Mouse (Mus musculus): ENCODE data around the gene Clpp. TPM values are rescaled to one million over a fixed set of nuclear protein-coding genes. Genes with fewer than 3 reads are reported as not detected.

Clpp gene
- polyA plus RNA-seq, 1 experiment from 2014 or later, result 149 TPM

- no peak overlapping the region; the same call in 1 of the 2 replicates for H3K27ac ChIP-seq
- WGBS, result 64% methylated on average over 13 of the region's 14 CpGs
Measured at GRCm38 (mm10) chr17:56973956-56974707, 16.0 kb upstream of the Clpp start.

GRCm38 (mm10) chr17:56974708-56975240, 15.3 kb upstream of the Clpp start:
- WGBS, result 61% methylated on average over 5 of the region's 5 CpGs
- ATAC-seq, result peak; percentile 52

More at GRCm38 (mm10) chr17:56973956-56974707, 16.0 kb upstream of the Clpp start:
- Histone ChIP-seq H3K36me3 (no peaks in the 10 kb centered on the region), H3K4me2 (replicated peaks) (no peak overlapping the region), H3K9ac (no peak overlapping the region), H3K4me3 (replicated peaks) (no peak overlapping the region), H3K9me3 (no peaks in the 10 kb centered on the region), H3K4me1 (replicated peaks) (peaks cover 13% of the 10 kb centered on the region; the same call in 1 of the 2 replicates), H3K27me3 (replicated peaks) (no peaks in the 10 kb centered on the region)
- ATAC-seq, result peak; percentile 13

GRCm38 (mm10) chr17:56975391-56975790, 14.7 kb upstream of the Clpp start:
- H3K27ac ChIP-seq, result no peak overlapping the region; the same call in 1 of the 2 replicates
- no peak overlapping the region for H3K4me2 ChIP-seq (replicated peaks)
- H3K9ac ChIP-seq, result no peak overlapping the region
- no peaks in the 10 kb centered on the region for H3K36me3 ChIP-seq
- H3K27me3 ChIP-seq (replicated peaks), result no peaks in the 10 kb centered on the region
- H3K4me1 ChIP-seq (replicated peaks), result peaks cover 13% of the 10 kb centered on the region
- no peak for ATAC-seq
- no peaks in the 10 kb centered on the region for H3K9me3 ChIP-seq
- no peak overlapping the region for H3K4me3 ChIP-seq (replicated peaks)
- 62% methylated on average over 3 of the region's 3 CpGs for WGBS

More at GRCm38 (mm10) chr17:56974708-56975240, 15.3 kb upstream of the Clpp start:
- H3K9ac ChIP-seq, result no peak overlapping the region
- H3K4me3 ChIP-seq (replicated peaks), result no peak overlapping the region
- peaks cover 13% of the 10 kb centered on the region; the same call in 1 of the 2 replicates for H3K4me1 ChIP-seq (replicated peaks)
- no peaks in the 10 kb centered on the region for H3K36me3 ChIP-seq
- no peaks in the 10 kb centered on the region for H3K9me3 ChIP-seq
- H3K27me3 ChIP-seq (replicated peaks), result no peaks in the 10 kb centered on the region
- H3K4me2 ChIP-seq (replicated peaks), result no peak overlapping the region
- H3K27ac ChIP-seq, result no peak overlapping the region; the same call in 1 of the 2 replicates

DNA sequence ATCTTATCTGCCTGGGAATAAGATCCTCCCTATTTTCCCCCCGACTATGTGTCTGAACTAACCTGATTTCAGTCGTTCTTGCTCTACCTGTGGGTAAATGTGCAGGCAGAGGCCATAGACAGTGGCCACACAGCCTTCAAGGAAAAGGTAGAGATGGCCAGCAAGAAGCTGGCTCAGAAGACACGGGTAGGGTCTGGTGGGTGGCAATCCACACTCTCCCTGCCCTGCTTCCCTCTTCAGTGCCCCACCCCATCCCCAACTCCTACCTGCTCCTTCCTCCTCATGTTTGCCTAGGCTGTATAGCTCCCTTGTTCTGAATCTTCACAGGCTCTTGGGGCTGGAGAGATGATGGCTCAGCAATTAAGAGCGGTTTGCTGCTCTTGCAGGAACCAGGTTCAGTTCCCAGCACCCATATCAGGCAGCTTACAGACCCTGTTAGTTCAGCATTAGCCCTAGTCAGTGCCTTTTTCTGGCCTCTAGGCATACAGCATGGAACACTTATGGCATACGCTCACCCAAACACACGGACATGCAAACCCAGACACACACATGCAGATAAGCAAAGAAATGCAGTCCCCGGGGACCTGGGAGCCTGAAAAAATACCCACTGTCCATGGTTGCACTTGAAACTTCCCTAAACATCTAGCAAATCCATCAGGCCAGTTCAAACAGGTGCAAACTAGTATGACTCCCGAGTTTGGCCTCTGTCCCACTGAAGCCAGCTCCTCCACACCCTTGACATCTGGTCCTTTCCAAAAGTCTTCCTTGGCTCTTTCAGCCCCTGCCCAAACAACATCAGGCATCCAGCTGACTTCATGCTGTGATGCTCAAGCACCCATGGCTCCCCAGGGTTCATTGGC, 13.3 kb upstream of the Clpp start:
- peaks cover 13% of the 10 kb centered on the region for H3K4me1 ChIP-seq (replicated peaks)
- H3K27me3 ChIP-seq (replicated peaks), result no peaks in the 10 kb centered on the region
- no peak overlapping the region for H3K4me3 ChIP-seq (replicated peaks)
- H3K27ac ChIP-seq, result peak overlapping the region; percentile 41; the same call in 1 of the 2 replicates
- peak; percentile 24 for ATAC-seq
- H3K36me3 ChIP-seq, result no peaks in the 10 kb centered on the region
- 64% methylated on average over 8 of the region's 8 CpGs for WGBS
- no peak overlapping the region for H3K4me2 ChIP-seq (replicated peaks)
- no peak overlapping the region for H3K9ac ChIP-seq
- H3K9me3 ChIP-seq, result no peaks in the 10 kb centered on the region

GRCm38 (mm10) chr17:56979524-56979923, 10.6 kb upstream of the Clpp start:
- H3K4me1 ChIP-seq (replicated peaks), result peaks cover 12% of the 10 kb centered on the region
- no peaks in the 10 kb centered on the region for H3K9me3 ChIP-seq
- no peaks in the 10 kb centered on the region for H3K27me3 ChIP-seq (replicated peaks)
- ATAC-seq, result peak; percentile 31; the same call in 1 of the 2 replicates
- H3K27ac ChIP-seq, result peak overlapping the region; percentile 37; the same call in 1 of the 2 replicates
- WGBS, result 27% methylated on average over 5 of the region's 8 CpGs
- H3K36me3 ChIP-seq, result no peaks in the 10 kb centered on the region
- no peak overlapping the region for H3K9ac ChIP-seq
- peak overlapping the region; percentile 18 for H3K4me2 ChIP-seq (replicated peaks)
- no peak overlapping the region for H3K4me3 ChIP-seq (replicated peaks)

GRCm38 (mm10) chr17:56981049-56981448, 9.1 kb upstream of the Clpp start:
- Histone ChIP-seq H3K9me3 (no peaks in the 10 kb centered on the region), H3K9ac (0 out of 2 replicates have a peak overlapping the region, but pooled peaks have one; percentile 13), H3K4me1 (replicated peaks) (peaks cover 10% of the 10 kb centered on the region), H3K4me2 (replicated peaks) (0 out of 2 replicates have a peak overlapping the region, but pooled peaks have one; percentile 14), H3K36me3 (no peaks in the 10 kb centered on the region), H3K27ac (peak overlapping the region; percentile 66; the same call in 1 of the 2 replicates), H3K27me3 (replicated peaks) (no peaks in the 10 kb centered on the region), H3K4me3 (replicated peaks) (no peak overlapping the region)
- 57% methylated on average over 7 of the region's 7 CpGs for WGBS
- peak; percentile 83 for ATAC-seq

DNA sequence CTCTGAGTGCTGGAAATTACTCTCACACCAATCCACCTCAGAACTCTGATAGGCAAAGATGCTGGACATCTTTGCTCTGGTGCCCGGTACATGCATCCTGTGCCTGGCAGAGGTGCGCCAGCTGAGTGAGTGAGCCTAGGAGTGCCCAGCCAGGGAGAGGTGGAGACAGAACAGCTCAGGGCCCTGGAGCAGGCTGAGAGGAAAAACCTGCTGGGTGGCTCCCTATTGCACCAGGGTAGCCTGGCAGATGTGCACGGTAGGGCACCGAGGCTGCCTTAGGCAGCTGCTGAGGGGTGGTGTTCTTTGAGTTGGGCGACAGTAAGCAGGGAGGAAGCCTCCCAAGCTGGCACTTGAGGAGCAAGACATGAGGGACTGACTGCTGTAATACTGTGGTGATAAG, 8.1 kb upstream of the Clpp start, which contains the start of gene Acer1:
Acer1 (minus strand) TSS at position 114 of the 400 bp plus-strand sequence.
- Histone ChIP-seq H3K9ac (peak within 1 kb of the TSS; percentile 13; the same call in 1 of the 2 replicates), H3K27me3 (replicated peaks) (no peaks in the 10 kb centered on the region), H3K4me1 (replicated peaks) (peaks cover 4% of the 10 kb centered on the region; the same call in 1 of the 2 replicates), H3K9me3 (no peaks in the 10 kb centered on the region), H3K4me2 (replicated peaks) (0 out of 2 replicates have a peak within 1 kb of the TSS, but pooled peaks have one; percentile 14), H3K4me3 (replicated peaks) (no peak within 1 kb of the TSS), H3K27ac (peak within 1 kb of the TSS; percentile 66; the same call in 1 of the 2 replicates), H3K36me3 (no peaks in the 10 kb centered on the region)
- 73% methylated on average over 5 of the region's 5 CpGs for WGBS
- no peak for ATAC-seq

- Histone ChIP-seq H3K9ac (no peak overlapping the region), H3K27me3 (replicated peaks) (no peaks in the 10 kb centered on the region), H3K4me2 (replicated peaks) (no peak overlapping the region), H3K4me1 (replicated peaks) (peaks cover 2% of the 10 kb centered on the region; the same call in 1 of the 2 replicates), H3K4me3 (replicated peaks) (no peak overlapping the region), H3K36me3 (no peaks in the 10 kb centered on the region), H3K9me3 (no peaks in the 10 kb centered on the region), H3K27ac (no peak overlapping the region)
- no peak for ATAC-seq
- WGBS, result 79% methylated on average over 9 of the region's 9 CpGs
Measured at GRCm38 (mm10) chr17:56984886-56985285, 5.2 kb upstream of the Clpp start.

GRCm38 (mm10) chr17:56985656-56986055, 4.4 kb upstream of the Clpp start:
- no peak overlapping the region for H3K4me3 ChIP-seq (replicated peaks)
- H3K4me2 ChIP-seq (replicated peaks), result no peak overlapping the region
- no peak overlapping the region for H3K27ac ChIP-seq
- no peak overlapping the region for H3K9ac ChIP-seq
- no peaks in the 10 kb centered on the region for H3K36me3 ChIP-seq
- no peaks in the 10 kb centered on the region for H3K27me3 ChIP-seq (replicated peaks)
- H3K9me3 ChIP-seq, result no peaks in the 10 kb centered on the region
- no peak for ATAC-seq
- H3K4me1 ChIP-seq (replicated peaks), result peaks cover 2% of the 10 kb centered on the region; the same call in 1 of the 2 replicates
- 72% methylated on average over 3 of the region's 3 CpGs for WGBS

DNA sequence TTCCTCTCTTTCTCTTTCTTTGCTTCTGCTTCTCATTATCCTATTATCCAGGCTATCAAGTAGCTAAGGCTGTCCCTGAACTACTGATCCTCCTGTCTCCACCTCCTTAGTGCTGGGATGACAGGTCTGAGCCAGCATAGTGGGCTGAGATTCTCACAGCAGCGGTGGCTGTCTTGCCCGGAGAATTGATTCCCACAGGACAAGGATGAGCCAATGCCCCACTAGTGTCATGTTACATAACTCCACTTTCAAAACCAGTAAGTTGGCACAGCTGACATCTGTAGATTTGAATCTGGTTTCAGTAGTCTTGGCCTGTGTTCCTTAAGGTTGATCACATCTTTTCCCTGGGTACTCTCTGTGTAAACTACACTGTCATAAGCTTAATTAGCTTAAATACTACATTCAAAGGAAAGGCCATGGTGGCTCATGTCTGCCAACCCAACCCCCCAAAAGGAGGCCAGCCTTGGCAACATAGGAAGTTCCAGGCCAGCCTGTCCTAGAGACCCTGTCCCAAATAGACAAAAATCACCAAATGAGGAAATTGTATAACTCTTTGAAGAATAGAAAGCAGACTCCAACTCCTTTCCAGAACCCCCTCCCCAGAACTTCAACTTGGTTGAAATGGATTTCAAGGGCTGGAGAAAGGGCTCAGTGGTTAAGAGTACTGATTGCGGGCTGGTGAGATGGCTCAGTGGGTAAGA, 3.9 kb upstream of the Clpp start:
- H3K4me2 ChIP-seq (replicated peaks), result no peak overlapping the region
- H3K27me3 ChIP-seq (replicated peaks), result no peaks in the 10 kb centered on the region
- no peaks in the 10 kb centered on the region for H3K36me3 ChIP-seq
- 86% methylated on average over 3 of the region's 3 CpGs for WGBS
- H3K9ac ChIP-seq, result no peak overlapping the region
- H3K4me1 ChIP-seq (replicated peaks), result peaks cover 6% of the 10 kb centered on the region; the same call in 1 of the 2 replicates
- H3K27ac ChIP-seq, result no peak overlapping the region
- no peak overlapping the region for H3K4me3 ChIP-seq (replicated peaks)
- no peaks in the 10 kb centered on the region for H3K9me3 ChIP-seq
- no peak for ATAC-seq

DNA sequence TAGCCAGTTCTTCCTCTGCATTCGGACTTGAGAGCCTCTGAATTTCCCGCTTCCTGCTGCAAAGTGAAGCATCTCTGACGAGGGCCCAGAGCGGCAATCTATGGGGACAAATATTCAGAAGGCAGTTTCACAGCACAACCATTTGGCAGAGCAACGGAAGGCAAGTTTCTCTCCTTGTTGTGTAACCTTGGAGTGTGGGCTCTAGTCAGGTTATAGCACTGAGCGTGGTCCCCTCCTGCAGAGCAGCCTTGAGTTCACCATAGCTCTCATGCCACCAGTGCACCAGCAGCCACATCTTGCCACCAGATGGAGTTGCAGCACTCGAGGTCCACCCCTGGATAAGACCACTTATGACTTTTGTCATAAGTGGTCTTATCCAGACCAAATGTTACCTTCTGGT, 1.7 kb upstream of the Clpp start:
- no peaks in the 10 kb centered on the region for H3K9me3 ChIP-seq
- H3K36me3 ChIP-seq, result peaks cover 9% of the 10 kb centered on the region
- no peak overlapping the region for H3K4me2 ChIP-seq (replicated peaks)
- H3K4me3 ChIP-seq (replicated peaks), result no peak overlapping the region
- no peak overlapping the region for H3K27ac ChIP-seq
- H3K4me1 ChIP-seq (replicated peaks), result peaks cover 9% of the 10 kb centered on the region; the same call in 1 of the 2 replicates
- no peak overlapping the region for H3K9ac ChIP-seq
- H3K27me3 ChIP-seq (replicated peaks), result no peaks in the 10 kb centered on the region
- no peak for ATAC-seq
- WGBS, result 84% methylated on average over 7 of the region's 7 CpGs
